ENCODE assay signal across 8 mouse cellular contexts in the genomic region with DNA sequence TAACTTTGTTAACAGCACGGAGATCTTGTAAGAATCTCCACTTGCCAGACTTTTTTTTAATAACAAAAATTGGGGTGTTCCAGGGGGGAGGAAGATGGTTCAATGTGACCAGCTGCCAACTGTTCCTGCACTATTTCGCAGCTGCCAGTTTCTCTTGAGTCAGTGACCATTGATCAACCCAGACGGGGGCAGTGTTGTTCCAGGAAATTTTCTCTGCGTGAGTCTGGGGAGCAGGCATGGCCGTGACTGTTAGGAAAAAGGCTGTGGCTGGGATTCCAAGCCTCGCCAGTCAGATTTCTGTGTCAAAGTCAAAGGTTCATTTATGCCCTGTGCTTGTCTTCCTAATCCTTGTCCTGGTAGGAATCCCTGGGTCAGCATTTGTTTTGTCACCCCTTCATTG.
A peak's percentile ranks its signal among the peaks of the same experiment; 100 is the strongest.
DNase-seq lines count a peak whose midpoint lies in the region; ATAC-seq and TF ChIP-seq lines count a peak whose summit lies in the region.

No protein-coding gene starts in this region.

- no peak overlapping the region for H3K4me3 ChIP-seq in cortical plate, adult 2 months (ENCODE audit: insufficient read depth, low read length)
- no peak overlapping the region for H3K4me3 ChIP-seq in lung, embryonic 16.5 days (ENCODE audit: low read length)

- no peak overlapping the region for H3K4me2 ChIP-seq in lung, embryonic 16.5 days (ENCODE audit: low read depth, low read length)

- H3K9ac ChIP-seq in lung, embryonic 16.5 days (ENCODE audit: low read length): peak overlapping the region; percentile 38; the same call in 1 of the 2 replicates

- no peaks in the 10 kb centered on the region for H3K36me3 ChIP-seq in lung, embryonic 16.5 days (ENCODE audit: control insufficient read depth, insufficient read depth, low read length)

- peak; percentile 87 for DNase-seq in 3T3-L1 (ENCODE audit: low read depth, low spot score)
- peak; percentile 38 for DNase-seq in R1 (ENCODE audit: low read depth, low spot score)
- DNase-seq in heart, adult 8-10 months (ENCODE audit: low spot score): peak; percentile 84
- DNase-seq in large intestine, adult 2 months (ENCODE audit: low read depth, low spot score): peak; percentile 51
- peak; percentile 78 for DNase-seq in right cerebral cortex, postnatal 25 days
- peak; percentile 70 to 77 for DNase-seq in urinary bladder, postnatal 36 days (ENCODE audit: low spot score in 2 of 2)

- no peaks in the 10 kb centered on the region for H3K4me1 ChIP-seq in cortical plate, adult 2 months (ENCODE audit: control insufficient read depth, insufficient read depth, low read length)
- H3K4me1 ChIP-seq in lung, embryonic 16.5 days (replicated peaks; ENCODE audit: control insufficient read depth, insufficient read depth, low read length): peaks cover 8% of the 10 kb centered on the region

- TF ChIP-seq POLR2A in cortical plate, adult 2 months (IDR thresholded peaks at IDR 0.05; ENCODE audit: extremely low read depth, insufficient read depth, low read length): no peak

- H3K27ac ChIP-seq in cortical plate, adult 2 months (ENCODE audit: insufficient read depth, low read length): no peak overlapping the region
- H3K27ac ChIP-seq in lung, embryonic 16.5 days (ENCODE audit: low read length): no peak overlapping the region

- ATAC-seq in lung, embryonic 16.5 days (ENCODE audit: low read depth): peak; percentile 74

- peak; percentile 83 for TF ChIP-seq CTCF in cortical plate, adult 2 months (IDR thresholded peaks at IDR 0.05; ENCODE audit: extremely low read depth, insufficient read depth, low read length)

- 7% methylated on average over 6 of the region's 6 CpGs for WGBS in large intestine, adult 2 months
- 13% methylated on average over 6 of the region's 6 CpGs for WGBS in lung, embryonic 16.5 days

- 0 out of 2 replicates have a peak, but pooled peaks cover under 1% of the 10 kb centered on the region for H3K9me3 ChIP-seq in lung, embryonic 16.5 days (ENCODE audit: control insufficient read depth, low read length)

- no peaks in the 10 kb centered on the region; the same call in 1 of the 2 replicates for H3K27me3 ChIP-seq in lung, embryonic 16.5 days (ENCODE audit: control insufficient read depth, insufficient read depth, low read depth, low read length)
